Mouse (Mus musculus): ENCODE results near the gene Rtf1. TPM values are rescaled to one million over a fixed set of nuclear protein-coding genes. Genes with fewer than 3 reads are reported as not detected.
A peak's percentile ranks its signal among the peaks of the same experiment; 100 is the strongest.
"Not testable (repeated sequence)": the region's sequence is repeated elsewhere in the genome, so short reads cannot be mapped to it uniquely, and the experiment has no call there.

Gene Rtf1
- total RNA-seq (2022), result 10 to 100 TPM; 54.9 to 58.7 (median 55.9) TPM

GRCm38 (mm10) chr2:119674525-119675214 is at the start of gene Rtf1:
Rtf1 (plus strand) TSS chr2:119675068.
- DNase-seq (ENCODE audit: low spot score in 2 of 2), result peak; percentile 82 to 84

GRCm38 (mm10) chr2:119636781-119637180 is 38.1 kb upstream of the Rtf1 start:
- no peak for DNase-seq (ENCODE audit: low spot score in 2 of 2)

- no peak for DNase-seq (ENCODE audit: low spot score in 2 of 2)
Measured at GRCm38 (mm10) chr2:119641214-119641912, 33.5 kb upstream of the Rtf1 start.

GRCm38 (mm10) chr2:119644254-119644653 is 30.6 kb upstream of the Rtf1 start:
- DNase-seq (ENCODE audit: low spot score in 2 of 2), result no peak

- DNase-seq (ENCODE audit: low spot score in 2 of 2), result peak; percentile 43 to 88
Measured at GRCm38 (mm10) chr2:119662220-119663182, 12.4 kb upstream of the Rtf1 start, which contains the start of gene Ndufaf1. Ndufaf1 (minus strand) TSS chr2:119662827.

GRCm38 (mm10) chr2:119665744-119666143 is 9.1 kb upstream of the Rtf1 start:
- DNase-seq (ENCODE audit: low spot score in 2 of 2), result not testable (repeated sequence)

- no peak for DNase-seq (ENCODE audit: low spot score in 2 of 2)
Measured at GRCm38 (mm10) chr2:119669010-119669409, 5.9 kb upstream of the Rtf1 start.

- no peak for DNase-seq (ENCODE audit: low spot score in 2 of 2)
Measured at GRCm38 (mm10) chr2:119675215-119675784, 432 bp downstream of the Rtf1 start.

- no peak for DNase-seq (ENCODE audit: low spot score in 2 of 2)
Measured at GRCm38 (mm10) chr2:119675831-119676230, 963 bp downstream of the Rtf1 start.

- DNase-seq (ENCODE audit: low spot score in 2 of 2), result no peak
Measured at GRCm38 (mm10) chr2:119683706-119684105, 8.8 kb downstream of the Rtf1 start.

- no peak for DNase-seq (ENCODE audit: low spot score in 2 of 2)
Measured at GRCm38 (mm10) chr2:119692003-119692701, 17.3 kb downstream of the Rtf1 start.

- DNase-seq (ENCODE audit: low spot score in 2 of 2), result no peak
Measured at GRCm38 (mm10) chr2:119694826-119695225, 20.0 kb downstream of the Rtf1 start.

GRCm38 (mm10) chr2:119696111-119696510 is 21.2 kb downstream of the Rtf1 start:
- DNase-seq (ENCODE audit: low spot score in 2 of 2), result no peak

GRCm38 (mm10) chr2:119698472-119698871 is 23.6 kb downstream of the Rtf1 start:
- DNase-seq (ENCODE audit: low spot score in 2 of 2), result no peak

- no peak for DNase-seq (ENCODE audit: low spot score in 2 of 2)
Measured at GRCm38 (mm10) chr2:119699962-119700361, 25.1 kb downstream of the Rtf1 start.

GRCm38 (mm10) chr2:119703171-119703570 is 28.3 kb downstream of the Rtf1 start:
- no peak for DNase-seq (ENCODE audit: low spot score in 2 of 2)

GRCm38 (mm10) chr2:119707676-119708075 is 32.8 kb downstream of the Rtf1 start:
- no peak for DNase-seq (ENCODE audit: low spot score in 2 of 2)

GRCm38 (mm10) chr2:119710011-119710410 is 35.1 kb downstream of the Rtf1 start:
- no peak for DNase-seq (ENCODE audit: low spot score in 2 of 2)

- not testable (repeated sequence) for DNase-seq (ENCODE audit: low spot score in 2 of 2)
Measured at GRCm38 (mm10) chr2:119715868-119716267, 41.0 kb downstream of the Rtf1 start.

GRCm38 (mm10) chr2:119721070-119721469 is 46.2 kb downstream of the Rtf1 start:
- DNase-seq (ENCODE audit: low spot score in 2 of 2), result no peak

Data from left cerebral cortex, adult 8-10 months (tissue).